Mouse (Mus musculus) lung, adult 18-20 months (tissue): ENCODE results near the gene Zcchc24.

Experiments
- DNase-seq, 2 experiments: peaks; one replicate each; pipeline ENCODE4 v3.0.0; 2022; ENCODE audit warnings: mixed read lengths in 2 of 2

The Zcchc24 gene

GRCm38 (mm10) chr14:25774100-25774499, 5.3 kb upstream of the Zcchc24 start:
- DNase-seq, result no peak

- no peak for DNase-seq
Measured at GRCm38 (mm10) chr14:25773039-25773438, 4.2 kb upstream of the Zcchc24 start.

GRCm38 (mm10) chr14:25769626-25770306, 927 bp upstream of the Zcchc24 start:
- DNase-seq, result no peak

- DNase-seq, result peak; percentile 49 to 58
Measured at GRCm38 (mm10) chr14:25768261-25768893, 462 bp downstream of the Zcchc24 start.

GRCm38 (mm10) chr14:25767725-25768203, 1.1 kb downstream of the Zcchc24 start:
- no peak for DNase-seq

- no peak for DNase-seq
Measured at GRCm38 (mm10) chr14:25766441-25766840, 2.4 kb downstream of the Zcchc24 start.

GRCm38 (mm10) chr14:25765921-25766320, 2.9 kb downstream of the Zcchc24 start:
- no peak for DNase-seq

- no peak for DNase-seq
Measured at GRCm38 (mm10) chr14:25765146-25765545, 3.7 kb downstream of the Zcchc24 start.

- DNase-seq, result no peak
Measured at GRCm38 (mm10) chr14:25761184-25761583, 7.7 kb downstream of the Zcchc24 start.

- DNase-seq, result no peak
Measured at GRCm38 (mm10) chr14:25759981-25760537, 8.8 kb downstream of the Zcchc24 start.

GRCm38 (mm10) chr14:25759551-25759950, 9.3 kb downstream of the Zcchc24 start:
- DNase-seq, result no peak

GRCm38 (mm10) chr14:25757917-25758316, 10.9 kb downstream of the Zcchc24 start:
- no peak for DNase-seq

GRCm38 (mm10) chr14:25756385-25756990, 12.4 kb downstream of the Zcchc24 start:
- DNase-seq, result no peak

- no peak for DNase-seq
Measured at GRCm38 (mm10) chr14:25755541-25755940, 13.3 kb downstream of the Zcchc24 start.

GRCm38 (mm10) chr14:25754531-25755484, 14.0 kb downstream of the Zcchc24 start:
- DNase-seq, result no peak

GRCm38 (mm10) chr14:25753021-25753420, 15.8 kb downstream of the Zcchc24 start:
- DNase-seq, result peak; percentile 73 to 80

- no peak for DNase-seq
Measured at GRCm38 (mm10) chr14:25751067-25751466, 17.8 kb downstream of the Zcchc24 start.

GRCm38 (mm10) chr14:25750448-25751015, 18.3 kb downstream of the Zcchc24 start:
- no peak for DNase-seq

GRCm38 (mm10) chr14:25749143-25749909, 19.5 kb downstream of the Zcchc24 start:
- DNase-seq, result peak; percentile 64 to 65

GRCm38 (mm10) chr14:25747996-25748756, 20.7 kb downstream of the Zcchc24 start:
- no peak for DNase-seq
